Mouse (Mus musculus) brain, embryonic 14.5 days (tissue): Measurements from ENCODE around the gene Pamr1.

Experiments
- CTCF ChIP-seq: fragments of 200-500 bp; IDR thresholded peaks from 2 replicates; pipeline ENCODE4 v1.5.1; 2012; ENCODE audit warnings: inconsistent platforms, mild to moderate bottlenecking, moderate library complexity, borderline replicate concordance; ENCODE audit not compliant: insufficient read depth, insufficient read length; ENCODE audit errors: extremely low read depth
- POLR2A ChIP-seq: fragments of 200-500 bp; IDR thresholded peaks from 2 replicates; pipeline ENCODE4 v1.6.1; 2012; ENCODE audit warnings: mild to moderate bottlenecking, inconsistent platforms, borderline replicate concordance; ENCODE audit not compliant: poor library complexity, insufficient read depth, insufficient read length, severe bottlenecking; ENCODE audit errors: extremely low read depth

DNA sequence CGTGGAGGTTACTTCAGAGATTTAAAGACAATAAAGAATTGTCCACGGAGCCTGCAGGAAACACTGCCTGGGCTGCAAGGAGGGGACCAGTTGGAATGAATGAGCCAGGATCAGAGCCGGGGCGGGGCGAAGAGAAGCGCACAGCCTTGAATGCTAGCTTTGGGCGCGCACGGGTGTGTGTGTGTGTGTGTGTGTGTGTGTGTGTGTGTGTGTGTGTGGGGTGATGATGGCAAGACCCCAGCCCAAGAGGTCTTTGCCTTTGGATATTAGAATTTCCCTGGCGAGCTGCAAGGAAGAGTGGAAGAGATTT, 109.7 kb downstream of the Pamr1 start:
- TF ChIP-seq POLR2A: no peak
- no peak for TF ChIP-seq CTCF
